ENCODE assay signal across 12 mouse cellular contexts in the genomic region with DNA sequence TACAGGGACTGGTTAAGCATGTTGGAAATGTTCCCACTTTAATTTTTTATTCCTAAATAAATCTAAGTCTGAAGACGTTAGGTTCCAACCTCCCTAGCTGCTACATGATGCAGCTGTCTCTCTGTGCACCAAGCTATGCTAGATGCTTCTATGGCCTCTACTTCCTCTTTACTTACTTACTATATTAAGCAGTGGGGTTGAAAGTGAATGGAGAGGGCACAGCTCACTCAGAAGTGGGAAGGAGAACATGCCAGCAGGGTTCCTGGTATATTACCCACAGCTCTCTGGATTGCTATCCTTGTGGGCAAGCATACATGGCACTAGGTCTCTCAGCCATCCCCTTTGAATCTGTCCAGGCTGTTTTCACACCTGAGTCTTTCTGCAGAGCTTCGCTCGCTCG.
DNase-seq lines count a peak whose midpoint lies in the region; ATAC-seq and TF ChIP-seq lines count a peak whose summit lies in the region.
"Had no signal": no experiment of that assay in that cellular context is flagged by ENCODE, and none has a peak within 500 bp of the region (broad histone marks: within the 10 kb centered on the region; RNA-seq: fewer than 3 reads in every experiment).

No protein-coding gene starts in this region.

- no peak for TF ChIP-seq CTCF in lung, embryonic 14.5 days (IDR thresholded peaks at IDR 0.05; ENCODE audit: low read depth)
- TF ChIP-seq CTCF in bone marrow, adult 2 months (IDR thresholded peaks at IDR 0.05; ENCODE audit: control insufficient read depth, insufficient read depth, low read length) = no peak

- no peaks in the 10 kb centered on the region for H3K9me3 ChIP-seq in lung, embryonic 14.5 days (ENCODE audit: low read depth, low read length)
- H3K9me3 ChIP-seq: limb, embryonic 15.5 days had no signal

- 49% methylated on average over 4 of the region's 4 CpGs for WGBS in lung, embryonic 14.5 days
- WGBS in bone marrow, adult 2 months = 42% methylated on average over 4 of the region's 4 CpGs

- H3K4me2 ChIP-seq in lung, embryonic 14.5 days = no peak overlapping the region
- H3K4me2 ChIP-seq: limb, embryonic 15.5 days had no signal

- H3K27ac ChIP-seq in lung, embryonic 14.5 days (ENCODE audit: low read depth) = no peak overlapping the region
- H3K27ac ChIP-seq in bone marrow, adult 2 months (ENCODE audit: control insufficient read depth, insufficient read depth, low read depth, low read length, poor library complexity) = peak overlapping the region; percentile 5; the same call in 1 of the 2 replicates
- H3K27ac ChIP-seq: left cerebral cortex, adult 2 months; limb, embryonic 15.5 days had no signal

- no peak for TF ChIP-seq POLR2A in bone marrow, adult 2 months (IDR thresholded peaks at IDR 0.05; ENCODE audit: borderline replicate concordance, control insufficient read depth, low read depth, low read length)

- H3K4me1 ChIP-seq in lung, embryonic 14.5 days (ENCODE audit: insufficient read depth) = 0 out of 2 replicates have a peak, but pooled peaks cover 3% of the 10 kb centered on the region
- peaks cover 2% of the 10 kb centered on the region; the same call in 1 of the 2 replicates for H3K4me1 ChIP-seq in bone marrow, adult 2 months (ENCODE audit: control insufficient read depth, insufficient read depth, low read length)
- H3K4me1 ChIP-seq: limb, embryonic 15.5 days had no signal

- peak; percentile 60; the same call in 1 of the 2 replicates for ATAC-seq in lung, embryonic 14.5 days (ENCODE audit: insufficient read depth)
- ATAC-seq in monocyte, adult 5-6 weeks (replicated peaks; ENCODE audit: insufficient number of reproducible peaks, low FRiP score, low TSS enrichment, poor library complexity, severe bottlenecking) = peak; percentile 81; the same call in 1 of the 2 replicates

- no peak overlapping the region for H3K4me3 ChIP-seq in lung, embryonic 14.5 days (ENCODE audit: low read depth, low read length)
- no peak overlapping the region for H3K4me3 ChIP-seq in bone marrow, adult 2 months (replicated peaks; ENCODE audit: control insufficient read depth, low read depth, low read length)
- H3K4me3 ChIP-seq: erythroblast, embryonic 14.5 days; left cerebral cortex, adult 2 months; limb, embryonic 15.5 days had no signal

- DNase-seq in heart, adult 9 months (ENCODE audit: low spot score in 2 of 2) = peak; percentile 24 to 29
- no peak for DNase-seq in heart, postnatal 4 days
- DNase-seq in lung, embryonic 14.5 days = peak; percentile 66
- no peak for DNase-seq in lung, postnatal 25 days (ENCODE audit: low spot score)
- no peak for DNase-seq in frontal cortex, postnatal 14 days (ENCODE audit: low spot score in 2 of 2)
- no peak for DNase-seq in MN1 (ENCODE audit: low spot score)
- DNase-seq: lung, postnatal 14 days had no signal

- H3K36me3 ChIP-seq in lung, embryonic 14.5 days (ENCODE audit: insufficient read depth) = no peaks in the 10 kb centered on the region
- H3K36me3 ChIP-seq: limb, embryonic 15.5 days had no signal

- H3K27me3 ChIP-seq in lung, embryonic 14.5 days (ENCODE audit: insufficient read depth, low read length) = no peaks in the 10 kb centered on the region
- H3K27me3 ChIP-seq: limb, embryonic 15.5 days had no signal

- no peak overlapping the region for H3K9ac ChIP-seq in lung, embryonic 14.5 days
- H3K9ac ChIP-seq: limb, embryonic 15.5 days had no signal

Comparison
In these comparisons a context has a peak if more than half of its experiments do, and no peak if none do; other contexts are left out.
1. DNase-seq: peak in heart, adult 9 months (2 of 2) and lung, embryonic 14.5 days (single experiment); none in heart, postnatal 4 days (single experiment), lung, postnatal 25 days (single experiment), frontal cortex, postnatal 14 days (0 of 2) and MN1 (single experiment).